Mouse (Mus musculus) thymus, adult 2 months (tissue): ENCODE results near the gene Btg1.

Experiments
- CTCF ChIP-seq: fragments of 200-500 bp; IDR thresholded peaks from 2 replicates; pipeline ENCODE4 v1.5.1; 2012; ENCODE audit warnings: mild to moderate bottlenecking, control low read depth, low read length, moderate library complexity, borderline replicate concordance; ENCODE audit not compliant: control insufficient read depth, poor library complexity, insufficient read depth; ENCODE audit errors: extremely low read depth
- POLR2A ChIP-seq: fragments of 200-500 bp; IDR thresholded peaks from 2 replicates; pipeline ENCODE4 v1.6.1; 2012; ENCODE audit warnings: mild to moderate bottlenecking, low read length, control low read depth, moderate library complexity; ENCODE audit not compliant: control insufficient read depth, poor library complexity, insufficient read depth; ENCODE audit errors: extremely low read depth

DNA sequence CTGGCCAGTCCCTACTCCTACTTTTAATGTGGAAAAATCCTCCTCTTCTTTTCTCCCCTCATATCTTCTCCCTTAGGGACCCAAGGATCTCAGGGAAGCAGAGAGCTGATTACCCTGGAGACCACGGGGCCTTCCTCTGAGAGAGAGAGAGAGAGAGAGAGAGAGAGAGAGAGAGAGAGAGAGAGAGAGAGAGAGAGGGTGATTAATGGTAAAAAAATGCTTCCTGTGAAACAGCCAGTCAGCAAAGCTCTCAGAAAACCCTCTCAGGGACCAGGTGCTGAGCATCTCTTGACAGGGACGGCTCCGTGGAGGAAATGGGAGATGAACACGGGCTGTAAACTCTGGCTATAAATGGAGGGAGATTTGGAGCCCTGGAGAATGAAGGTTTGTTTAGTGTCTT lies 18.7 kb downstream of the Btg1 start:
- TF ChIP-seq POLR2A = no peak
- no peak for TF ChIP-seq CTCF
